Mouse (Mus musculus) E14TG2a.4 (cell line): ENCODE results near the gene Vegfc.

Source experiments
- CTCF ChIP-seq: conservative IDR thresholded peaks from 2 replicates; pipeline ENCODE4 v1.5.1; 2014; ENCODE audit warnings: low read length
- NANOG ChIP-seq: IDR thresholded peaks from 2 replicates; pipeline ENCODE4 v1.6.1; 2014; ENCODE audit warnings: borderline replicate concordance, low read length, mixed read lengths
- POU5F1 ChIP-seq: IDR thresholded peaks from 2 replicates; pipeline ENCODE4 v1.6.1; 2014; ENCODE audit warnings: low read length, borderline replicate concordance

DNA sequence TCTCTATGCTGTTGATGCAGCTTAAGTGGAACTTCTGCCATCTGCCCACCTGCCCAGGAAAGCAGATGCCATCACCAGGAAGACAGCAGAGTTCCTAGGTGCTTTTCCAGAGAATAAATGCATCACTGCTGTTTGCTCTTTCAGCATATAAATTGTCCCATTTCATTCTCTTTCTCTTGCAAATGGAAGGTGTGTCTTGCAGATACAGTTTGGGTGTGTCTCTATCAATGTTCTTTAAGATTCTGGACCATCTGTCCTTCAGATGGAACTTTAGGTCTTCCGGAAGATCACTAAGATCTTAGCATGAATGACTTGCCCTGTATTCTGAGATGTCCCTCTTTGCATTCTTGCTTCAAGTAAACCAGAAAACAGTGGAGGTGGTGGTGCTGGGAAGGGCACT is 1.1 kb upstream of the Vegfc start:
- TF ChIP-seq CTCF (no peak), POU5F1 (peak; percentile 87; the same call in 1 of the 2 replicates), NANOG (peak; percentile 84)
